Mouse (Mus musculus) kidney, postnatal 25 days (tissue): Measurements from ENCODE around the gene Mcemp1.
A peak's percentile ranks its signal among the peaks of the same experiment; 100 is the strongest.

ENCODE experiments used
- DNase-seq, 2 experiments: peaks; one replicate each; pipeline ENCODE4 v3.0.0; 2021; ENCODE audit warnings: mixed read lengths in 2 of 2

Mcemp1 gene

GRCm38 (mm10) chr8:3665507-3665906 lies at the start of gene Mcemp1:
Gene Mcemp1, plus strand, starts transcription at chr8:3665754.
- no peak for DNase-seq

GRCm38 (mm10) chr8:3621199-3621970 lies 44.2 kb upstream of the Mcemp1 start, which contains the start of the genes Xab2 and Pet100:
Gene Xab2, minus strand, starts transcription at chr8:3621316.
Gene Pet100, plus strand, starts transcription at chr8:3621548.
- DNase-seq = peak; percentile 99 to 100

GRCm38 (mm10) chr8:3622119-3622518 lies 43.4 kb upstream of the Mcemp1 start:
- no peak for DNase-seq

DNA sequence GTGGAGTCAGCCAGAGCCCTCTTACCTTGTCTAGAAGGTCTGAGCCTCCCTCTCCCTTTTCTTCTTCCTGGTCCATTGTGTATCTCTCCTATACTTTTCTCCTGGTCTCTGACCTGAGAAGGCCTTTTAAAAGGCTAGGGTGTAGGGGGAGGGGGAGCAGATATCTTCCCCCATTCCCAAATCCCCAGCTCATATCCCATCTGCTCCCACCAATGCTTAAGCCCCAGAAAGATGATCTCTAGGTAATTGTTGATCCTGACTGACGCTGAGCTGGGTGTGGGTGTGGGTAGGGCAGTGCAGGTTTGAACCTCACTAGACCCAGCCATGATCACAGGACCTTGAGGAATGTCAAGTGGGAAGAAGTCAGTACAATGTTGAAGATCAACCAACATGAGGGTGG lies 40.1 kb upstream of the Mcemp1 start, which contains the start of gene Pcp2:
Gene Pcp2 (minus strand): TSS at position 101 of the 400 bp plus-strand sequence.
- DNase-seq = no peak

DNA sequence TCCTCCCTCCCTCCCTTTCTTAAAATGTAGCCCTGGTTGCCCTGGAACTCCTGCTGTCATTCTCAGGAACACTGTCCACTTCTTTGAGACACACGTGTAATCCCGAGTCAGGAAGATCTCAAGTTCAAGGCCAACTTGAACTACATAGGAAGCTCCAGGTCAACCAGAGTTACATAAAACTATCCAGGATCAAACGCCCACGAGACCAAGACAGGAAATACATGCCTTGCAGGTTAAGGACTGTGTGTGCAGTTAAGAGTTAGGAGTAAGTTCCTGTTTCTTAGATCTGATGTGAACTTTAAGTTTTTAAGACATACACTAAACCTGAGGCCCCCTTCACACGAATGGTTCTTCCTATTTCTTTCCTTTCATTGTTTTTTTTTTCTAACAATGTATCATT lies 38.6 kb upstream of the Mcemp1 start:
- DNase-seq = no peak

DNA sequence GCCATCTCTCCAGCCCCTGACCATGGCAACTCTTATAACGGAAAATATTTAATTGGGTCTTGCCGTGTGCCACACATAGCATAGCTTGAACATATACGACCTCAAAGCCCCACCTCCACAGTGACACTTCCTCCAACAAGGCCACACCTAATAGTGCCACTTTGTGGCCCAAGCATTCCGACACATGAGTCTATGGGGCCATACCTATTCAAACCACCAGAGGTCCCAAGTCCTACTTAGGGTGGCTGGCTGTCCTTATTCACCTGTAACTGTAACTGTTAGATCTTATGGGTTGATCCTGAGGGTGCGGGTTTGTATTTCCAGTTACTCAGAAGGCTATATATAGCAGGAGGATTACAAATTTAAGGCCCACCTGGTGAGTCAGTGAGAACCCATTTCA lies 37.5 kb upstream of the Mcemp1 start:
- peak in 1 of 2 experiments; percentile 67 for DNase-seq

DNA sequence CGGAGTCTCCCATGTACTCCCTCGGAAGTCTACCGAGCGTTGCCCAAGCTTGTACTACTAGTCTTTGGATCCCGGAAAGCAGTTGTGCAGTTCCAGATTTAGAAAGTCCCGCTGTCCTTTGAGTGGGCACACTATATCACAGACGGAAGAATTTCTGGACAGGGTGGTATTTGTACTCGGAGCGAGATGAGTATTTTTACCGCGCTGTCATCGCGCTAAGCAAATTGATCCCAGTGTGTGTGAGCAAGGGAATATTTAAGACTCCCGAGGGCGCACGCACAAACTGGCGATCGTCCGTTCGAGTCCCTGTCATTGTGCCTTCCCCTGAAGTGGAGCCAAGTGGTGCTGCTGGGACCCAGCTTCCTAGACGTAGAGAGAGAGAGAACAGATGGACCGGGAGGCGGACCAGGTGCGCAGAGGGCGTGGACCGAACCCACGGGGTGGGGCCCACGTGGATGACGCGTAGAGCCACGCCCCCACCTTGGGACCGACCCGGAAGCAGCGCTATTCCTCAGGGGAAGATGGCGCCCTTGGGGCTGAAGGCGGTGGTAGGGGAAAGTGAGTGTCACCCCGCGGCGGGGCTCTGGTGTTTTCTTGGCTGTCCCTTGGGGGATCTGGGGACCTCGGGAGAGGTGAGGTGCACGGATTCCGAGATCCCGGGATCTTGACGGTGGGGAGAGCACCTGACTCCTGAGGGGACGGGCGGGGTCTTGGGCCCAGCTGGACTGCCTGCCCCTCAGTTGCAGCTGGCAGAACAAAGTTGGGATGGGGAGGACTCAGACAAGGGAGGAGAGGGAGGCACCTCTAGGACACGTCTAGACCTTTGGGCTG lies 34.7 kb upstream of the Mcemp1 start, which contains the start of gene Stxbp2:
Gene Stxbp2 (plus strand): TSS at position 309 of the 831 bp plus-strand sequence.
- peak; percentile 91 to 94 for DNase-seq

DNA sequence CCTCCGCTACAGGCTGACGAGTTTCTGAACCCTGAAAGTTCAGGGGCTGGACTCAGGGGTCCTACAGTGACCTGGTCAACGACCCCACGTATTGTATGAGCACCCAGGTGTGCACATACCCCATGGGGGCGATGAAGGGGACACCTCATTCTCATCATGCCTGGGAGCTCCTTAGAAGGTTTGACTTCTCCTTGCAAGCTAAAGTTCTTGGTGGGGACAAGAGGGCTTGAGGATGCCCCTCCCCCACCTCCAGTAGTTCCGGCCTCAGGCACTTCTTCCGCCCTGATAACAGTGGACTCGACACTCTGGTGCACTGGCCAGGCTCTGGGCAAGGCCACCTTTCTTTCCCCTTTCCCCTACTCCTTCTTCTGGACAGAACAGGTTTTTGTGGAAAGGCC lies 34.1 kb upstream of the Mcemp1 start:
- peak; percentile 31 to 68 for DNase-seq

DNA sequence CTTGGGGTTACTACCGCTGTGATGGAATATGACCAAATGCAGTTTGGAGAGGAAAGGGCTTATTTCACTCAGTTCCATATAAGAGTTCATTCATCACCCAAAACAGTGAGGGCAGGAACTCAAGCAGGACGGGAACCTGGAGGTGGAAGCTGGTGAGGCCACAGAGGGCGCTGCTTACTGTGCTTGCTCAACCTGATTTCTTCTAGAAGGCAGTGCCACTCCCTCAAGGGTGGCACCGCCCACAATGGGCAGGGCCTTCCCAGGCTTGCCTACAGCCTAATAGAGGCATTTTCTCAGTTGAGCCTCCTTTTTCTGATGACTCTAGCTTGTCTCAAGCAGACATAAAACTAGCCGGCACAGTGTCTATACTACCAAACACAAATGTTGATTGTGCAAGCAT lies 19.8 kb upstream of the Mcemp1 start:
- peak; percentile 65 to 82 for DNase-seq

- no peak for DNase-seq
Observed at GRCm38 (mm10) chr8:3646824-3647531, 18.6 kb upstream of the Mcemp1 start.

GRCm38 (mm10) chr8:3647561-3647960 lies 18.0 kb upstream of the Mcemp1 start:
- DNase-seq = no peak

GRCm38 (mm10) chr8:3648268-3648667 lies 17.3 kb upstream of the Mcemp1 start:
- DNase-seq = no peak

GRCm38 (mm10) chr8:3648990-3649389 lies 16.6 kb upstream of the Mcemp1 start:
- DNase-seq = no peak

DNA sequence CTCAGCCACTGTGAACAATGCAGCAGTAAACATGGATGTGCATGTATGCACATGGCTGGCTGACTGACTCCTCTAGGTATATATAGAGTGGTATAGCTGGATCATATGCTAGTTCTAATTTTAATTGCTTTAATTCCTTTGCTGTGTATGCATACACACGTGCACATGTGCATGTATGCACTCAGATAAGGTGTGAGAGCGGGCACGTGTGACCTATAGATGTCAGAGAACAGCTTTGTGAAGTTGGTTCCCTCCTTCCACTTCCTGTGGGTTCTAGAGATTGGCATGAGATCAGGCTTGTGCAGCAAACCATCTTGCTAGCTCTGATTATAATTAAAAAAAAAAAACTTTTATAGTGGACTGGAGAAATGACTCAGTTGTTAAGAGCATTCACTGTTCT lies 12.7 kb upstream of the Mcemp1 start:
- DNase-seq = no peak

DNA sequence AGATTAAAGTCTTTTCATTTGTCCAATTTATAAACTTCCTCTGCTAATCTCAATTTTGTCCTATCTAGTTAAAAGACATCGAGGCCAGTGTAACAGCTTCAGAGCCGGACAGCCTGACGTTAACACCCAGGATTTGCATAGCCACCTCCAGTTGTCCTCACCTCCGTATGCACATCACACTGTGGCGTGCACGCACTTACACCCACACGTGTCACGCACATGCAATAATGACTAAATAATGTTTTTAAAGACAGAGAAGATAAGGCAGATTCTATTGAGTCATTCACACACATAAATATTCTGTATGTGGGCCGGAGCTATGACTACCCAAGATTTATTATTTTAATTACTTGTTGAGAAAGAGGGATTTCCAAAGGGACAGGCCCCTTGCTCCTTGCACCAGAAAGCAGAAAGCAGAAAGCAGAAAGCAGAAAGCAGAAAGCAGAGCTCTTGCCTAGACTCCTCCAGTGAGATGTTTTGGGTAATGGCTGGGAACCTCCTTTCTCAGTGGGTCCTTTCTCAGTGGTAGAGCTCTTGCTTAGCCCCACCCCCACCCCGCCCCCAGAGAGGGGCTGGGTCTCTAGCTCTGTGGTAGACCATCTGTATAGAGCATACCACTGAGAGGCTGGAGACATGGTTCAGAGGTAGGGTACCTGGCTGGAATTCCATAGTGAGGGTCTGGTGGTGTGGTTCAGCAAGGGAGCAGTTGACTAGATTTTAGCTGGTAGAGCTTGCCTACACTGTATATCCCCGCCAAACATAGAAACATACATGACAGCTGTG lies 10.6 kb upstream of the Mcemp1 start:
- no peak for DNase-seq

DNA sequence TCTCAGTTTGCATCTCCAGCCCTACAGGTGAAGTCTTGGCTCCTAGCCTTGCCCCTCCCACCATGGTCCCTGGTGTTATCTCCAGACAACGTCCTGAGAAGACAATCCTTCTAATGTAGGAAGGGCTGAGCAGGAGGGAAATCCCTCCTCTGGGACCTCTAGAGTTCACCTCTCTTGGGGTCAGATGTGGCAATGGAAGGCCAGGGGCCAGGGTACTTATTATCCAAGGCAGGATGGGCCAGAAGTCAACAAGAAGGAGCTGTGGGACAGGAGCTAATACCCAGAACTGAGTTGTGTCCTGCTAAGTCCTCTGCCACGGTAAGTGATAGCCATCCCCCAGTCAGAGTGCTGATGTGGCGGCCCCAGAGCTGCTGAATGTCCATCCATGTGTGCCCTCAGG lies 10.0 kb upstream of the Mcemp1 start, which contains the start of gene Retn:
Gene Retn (plus strand): TSS at position 245 of the 400 bp plus-strand sequence.
- no peak for DNase-seq

GRCm38 (mm10) chr8:3656725-3657381 lies 8.7 kb upstream of the Mcemp1 start:
- peak in 1 of 2 experiments; percentile 30 for DNase-seq

DNA sequence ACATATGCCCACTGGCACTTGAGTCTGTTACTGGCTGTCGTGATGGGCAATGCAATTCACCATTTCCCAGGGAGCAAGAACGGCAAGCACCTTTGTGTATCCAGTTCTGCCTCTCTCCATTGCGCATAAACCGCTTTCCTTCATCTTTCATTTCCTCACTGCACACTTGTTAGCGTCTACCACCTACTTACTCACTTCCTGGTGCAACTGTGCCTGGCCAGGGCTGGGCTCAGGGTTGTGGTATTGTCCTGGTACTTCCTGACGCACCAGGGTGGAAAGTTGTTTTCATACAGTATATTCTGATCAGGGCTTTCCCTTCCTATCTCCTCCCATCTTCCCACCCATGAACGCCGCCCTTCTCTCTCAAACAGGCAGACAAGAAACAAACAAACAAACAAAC lies 4.7 kb upstream of the Mcemp1 start:
- no peak for DNase-seq

- DNase-seq = no peak
Observed at GRCm38 (mm10) chr8:3664405-3664804, 1.1 kb upstream of the Mcemp1 start.

- no peak for DNase-seq
Observed at GRCm38 (mm10) chr8:3670388-3670787, 4.8 kb downstream of the Mcemp1 start.

DNA sequence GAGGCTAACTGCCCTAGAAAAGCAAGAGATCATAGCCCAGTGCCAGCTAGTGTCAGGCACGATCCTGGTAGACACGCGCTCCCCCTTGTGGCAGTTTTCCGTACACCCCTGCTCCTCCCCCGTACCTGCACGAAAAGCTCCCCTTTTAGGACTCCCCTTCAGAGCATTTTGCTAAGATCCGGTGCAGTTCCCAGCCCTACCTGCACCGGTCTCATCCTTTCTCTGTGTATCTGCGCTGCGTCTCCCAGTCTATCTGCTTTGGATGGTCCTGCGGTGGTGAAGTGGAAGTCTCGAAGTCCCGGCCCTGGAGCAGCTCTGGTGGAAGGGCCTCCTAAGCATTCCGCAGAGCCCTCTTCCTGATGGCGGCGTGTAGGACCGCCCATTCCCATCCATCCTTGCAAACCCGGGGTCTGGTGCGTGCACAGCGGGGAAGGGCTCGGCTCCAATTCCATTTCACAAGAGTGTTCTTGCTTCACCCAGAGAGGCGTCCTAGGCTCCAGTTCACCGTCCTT lies 6.5 kb downstream of the Mcemp1 start, which contains the start of gene Fcor:
Gene Fcor (minus strand): TSS at position 383 of the 512 bp plus-strand sequence.
- peak; percentile 83 to 90 for DNase-seq
